Mouse (Mus musculus): ENCODE measurements around the gene Palm3.

Palm3 gene

GRCm38 (mm10) chr8:84023631-84024030, 2.4 kb downstream of the Palm3 start:
- DNase-seq (ENCODE audit: low read depth, low spot score), result no peak

- no peak for DNase-seq (ENCODE audit: low read depth, low spot score)
Measured at GRCm38 (mm10) chr8:84024171-84024570, 2.9 kb downstream of the Palm3 start.

GRCm38 (mm10) chr8:84025863-84026262, 4.6 kb downstream of the Palm3 start:
- DNase-seq (ENCODE audit: low read depth, low spot score), result no peak

GRCm38 (mm10) chr8:84027449-84027848, 6.2 kb downstream of the Palm3 start:
- DNase-seq (ENCODE audit: low read depth, low spot score), result no peak

GRCm38 (mm10) chr8:84029272-84029671, 8.0 kb downstream of the Palm3 start:
- no peak for DNase-seq (ENCODE audit: low read depth, low spot score)

- DNase-seq (ENCODE audit: low read depth, low spot score), result no peak
Measured at GRCm38 (mm10) chr8:84032777-84033176, 11.5 kb downstream of the Palm3 start.

GRCm38 (mm10) chr8:84038015-84038414, 16.7 kb downstream of the Palm3 start:
- DNase-seq (ENCODE audit: low read depth, low spot score), result no peak

- DNase-seq (ENCODE audit: low read depth, low spot score), result peak; percentile 22
Measured at GRCm38 (mm10) chr8:84039050-84039449, 17.8 kb downstream of the Palm3 start.

- no peak for DNase-seq (ENCODE audit: low read depth, low spot score)
Measured at GRCm38 (mm10) chr8:84042066-84042947, 21.0 kb downstream of the Palm3 start, which contains the start of gene Il27ra. Il27ra (minus strand) TSS chr8:84042589.

GRCm38 (mm10) chr8:84042948-84043342, 21.7 kb downstream of the Palm3 start:
- no peak for DNase-seq (ENCODE audit: low read depth, low spot score)

- no peak for DNase-seq (ENCODE audit: low read depth, low spot score)
Measured at GRCm38 (mm10) chr8:84044103-84044502, 22.8 kb downstream of the Palm3 start.

GRCm38 (mm10) chr8:84044900-84045299, 23.6 kb downstream of the Palm3 start, which contains the start of gene Rln3:
Rln3 (minus strand) TSS chr8:84045000.
- no peak for DNase-seq (ENCODE audit: low read depth, low spot score)

- DNase-seq (ENCODE audit: low read depth, low spot score), result no peak
Measured at GRCm38 (mm10) chr8:84046505-84046904, 25.2 kb downstream of the Palm3 start.

- DNase-seq (ENCODE audit: low read depth, low spot score), result no peak
Measured at GRCm38 (mm10) chr8:84048171-84048570, 26.9 kb downstream of the Palm3 start.

GRCm38 (mm10) chr8:84052746-84053145, 31.5 kb downstream of the Palm3 start:
- DNase-seq (ENCODE audit: low read depth, low spot score), result no peak

GRCm38 (mm10) chr8:84053229-84053628, 32.0 kb downstream of the Palm3 start:
- DNase-seq (ENCODE audit: low read depth, low spot score), result no peak

GRCm38 (mm10) chr8:84057827-84058226, 36.6 kb downstream of the Palm3 start:
- DNase-seq (ENCODE audit: low read depth, low spot score), result no peak

- no peak for DNase-seq (ENCODE audit: low read depth, low spot score)
Measured at GRCm38 (mm10) chr8:84059226-84059625, 38.0 kb downstream of the Palm3 start.

- DNase-seq (ENCODE audit: low read depth, low spot score), result no peak
Measured at GRCm38 (mm10) chr8:84060245-84060644, 39.0 kb downstream of the Palm3 start.

GRCm38 (mm10) chr8:84063861-84064610, 42.8 kb downstream of the Palm3 start:
- DNase-seq (ENCODE audit: low read depth, low spot score), result no peak

GRCm38 (mm10) chr8:84065037-84065436, 43.8 kb downstream of the Palm3 start, which contains the start of gene Gm10643:
Gm10643 (minus strand) TSS chr8:84065137.
- no peak for DNase-seq (ENCODE audit: low read depth, low spot score)

- DNase-seq (ENCODE audit: low read depth, low spot score), result no peak
Measured at GRCm38 (mm10) chr8:84065457-84066072, 44.3 kb downstream of the Palm3 start.
